Mouse (Mus musculus) neural tube, embryonic 13.5 days (tissue): ENCODE results near the gene Adgrd1. TPM values are rescaled to one million over a fixed set of nuclear protein-coding genes. Genes with fewer than 3 reads are reported as not detected.

Experiments used
- ATAC-seq: fragments of 200-750 bp; cut with Nextera tagmentation; 2 replicates; pipeline ENCODE4 v1.8.0; 2017; ENCODE audit warnings: low read depth, mild to moderate bottlenecking, moderate TSS enrichment, moderate library complexity
- H3K27ac ChIP-seq: fragments of 300-500 bp; sonication (generic); replicated peaks from 2 replicates; pipeline ENCODE4 v1.5.1; 2015; ENCODE audit warnings: moderate library complexity, mild to moderate bottlenecking, inconsistent platforms
- H3K27me3 ChIP-seq: fragments of 300-500 bp; sonication (generic); 2 replicates; pipeline ENCODE4 v1.6.1; 2015; ENCODE audit warnings: mild to moderate bottlenecking, inconsistent platforms
- H3K36me3 ChIP-seq: fragments of 300-500 bp; sonication (generic); 2 replicates; pipeline ENCODE4 v1.6.1; 2015; ENCODE audit warnings: mild to moderate bottlenecking, inconsistent platforms
- H3K4me1 ChIP-seq: fragments of 300-500 bp; sonication (generic); replicated peaks from 2 replicates; pipeline ENCODE4 v1.6.1; 2015; ENCODE audit warnings: inconsistent platforms
- H3K4me2 ChIP-seq: fragments of 300-500 bp; sonication (generic); 2 replicates; pipeline ENCODE4 v1.6.1; 2015; ENCODE audit warnings: inconsistent platforms, mild to moderate bottlenecking, moderate library complexity
- H3K4me3 ChIP-seq: fragments of 300-500 bp; sonication (generic); 2 replicates; pipeline ENCODE4 v1.5.1; 2015; ENCODE audit warnings: mild to moderate bottlenecking, inconsistent platforms
- H3K9ac ChIP-seq: fragments of 300-500 bp; sonication (generic); 2 replicates; pipeline ENCODE4 v1.6.1; 2015; ENCODE audit warnings: moderate library complexity, mild to moderate bottlenecking, inconsistent platforms
- H3K9me3 ChIP-seq: fragments of 300-500 bp; sonication (generic); 2 replicates; pipeline ENCODE4 v1.6.1; 2016; ENCODE audit warnings: inconsistent platforms
- WGBS: fragments of 180-500 bp; shearing (Covaris S2); methylation state at CpG from one replicate; pipeline ENCODE4 v1.1.7; 2015; 5-methylcytosine and 5-hydroxymethylcytosine counted together
- polyA plus RNA-seq: library from polyadenylated mRNA; unstranded; fragments of >200 nt; fragmentation: Nextera tagmentation; extraction: Ambion mirVana; gene quantifications from 2 replicates; pipeline ENCODE4 v1.2.1, GENCODE M21; 2015

Gene Adgrd1
- polyA plus RNA-seq, 1 experiment from 2014 or later: 0.38 TPM

GRCm38 (mm10) chr5:129218222-129218505, 121.6 kb downstream of the Adgrd1 start:
- Histone ChIP-seq H3K4me3 (no peak overlapping the region), H3K9ac (0 out of 2 replicates have a peak overlapping the region, but pooled peaks have one; percentile 50), H3K4me1 (peaks cover 33% of the 10 kb centered on the region), H3K27ac (peak overlapping the region; percentile 61), H3K27me3 (peaks cover 4% of the 10 kb centered on the region; the same call in 1 of the 2 replicates), H3K4me2 (peak overlapping the region; percentile 39), H3K9me3 (no peaks in the 10 kb centered on the region), H3K36me3 (no peaks in the 10 kb centered on the region)
- ATAC-seq: 0 out of 2 replicates have a peak, but pooled peaks have one; percentile 20
- 4% methylated on average over 3 of the region's 3 CpGs for WGBS

DNA sequence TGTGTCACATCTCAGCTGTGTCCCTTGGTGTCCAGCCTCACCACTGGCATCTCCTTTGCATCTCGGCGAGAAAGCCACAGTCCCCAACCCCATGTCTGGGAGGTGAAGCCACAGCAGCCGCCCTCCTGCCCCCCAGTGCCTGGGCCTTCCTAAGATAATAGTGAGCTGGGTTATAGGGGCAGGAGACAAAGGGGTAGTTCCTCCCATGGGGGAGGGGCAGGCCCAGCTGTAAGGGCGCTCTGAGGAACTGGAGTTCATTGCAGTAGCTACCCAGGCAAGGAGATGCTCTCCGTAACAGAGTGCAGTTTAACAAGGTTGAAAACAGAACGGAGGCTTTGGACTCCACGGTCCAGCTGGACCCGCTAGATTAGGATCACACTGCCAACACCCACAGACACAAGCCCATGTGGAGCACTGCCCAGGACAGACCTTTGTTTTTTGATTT, 122.0 kb downstream of the Adgrd1 start:
- no peaks in the 10 kb centered on the region for H3K9me3 ChIP-seq
- H3K4me3 ChIP-seq: no peak overlapping the region
- H3K27me3 ChIP-seq: no peaks in the 10 kb centered on the region
- H3K9ac ChIP-seq: peak overlapping the region; percentile 14; the same call in 1 of the 2 replicates
- H3K4me2 ChIP-seq: peak overlapping the region; percentile 39
- H3K27ac ChIP-seq: peak overlapping the region; percentile 61
- peaks cover 33% of the 10 kb centered on the region for H3K4me1 ChIP-seq
- WGBS: 4% methylated on average over 8 of the region's 8 CpGs
- H3K36me3 ChIP-seq: no peaks in the 10 kb centered on the region
- peak; percentile 30; the same call in 1 of the 2 replicates for ATAC-seq

DNA sequence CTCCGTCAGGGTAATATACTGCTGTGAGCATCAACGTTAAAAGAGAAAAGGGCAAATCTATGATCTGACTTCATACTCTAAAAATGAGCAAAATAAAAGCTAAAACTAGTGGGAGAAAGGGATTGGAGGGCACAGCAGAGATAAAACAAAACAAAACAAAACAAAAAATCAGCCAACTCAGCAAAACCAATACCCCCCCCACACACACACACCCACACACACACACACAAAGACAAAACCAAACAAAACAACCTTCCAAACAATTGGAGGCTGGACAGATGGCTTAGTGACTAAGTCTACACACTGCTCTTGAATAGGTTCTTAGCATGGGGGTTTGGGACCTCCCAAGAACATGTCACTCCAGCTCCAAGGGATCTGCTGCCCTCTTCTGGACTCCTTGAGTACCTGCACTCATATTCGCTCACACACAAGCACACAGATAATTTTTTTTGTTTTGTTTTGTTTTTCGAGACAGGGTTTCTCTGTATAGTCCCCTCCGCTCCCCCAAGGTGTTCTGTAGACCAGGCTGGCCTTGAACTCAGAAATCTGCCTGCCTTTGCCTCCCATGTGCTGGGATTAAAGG, 122.7 kb downstream of the Adgrd1 start:
- H3K4me2 ChIP-seq: no peak overlapping the region
- no peaks in the 10 kb centered on the region for H3K36me3 ChIP-seq
- 80% methylated on average over 5 of the region's 5 CpGs for WGBS
- H3K9me3 ChIP-seq: no peaks in the 10 kb centered on the region
- no peak overlapping the region for H3K27ac ChIP-seq
- peaks cover 31% of the 10 kb centered on the region for H3K4me1 ChIP-seq
- no peak overlapping the region for H3K4me3 ChIP-seq
- ATAC-seq: no peak
- H3K27me3 ChIP-seq: no peaks in the 10 kb centered on the region
- no peak overlapping the region for H3K9ac ChIP-seq

DNA sequence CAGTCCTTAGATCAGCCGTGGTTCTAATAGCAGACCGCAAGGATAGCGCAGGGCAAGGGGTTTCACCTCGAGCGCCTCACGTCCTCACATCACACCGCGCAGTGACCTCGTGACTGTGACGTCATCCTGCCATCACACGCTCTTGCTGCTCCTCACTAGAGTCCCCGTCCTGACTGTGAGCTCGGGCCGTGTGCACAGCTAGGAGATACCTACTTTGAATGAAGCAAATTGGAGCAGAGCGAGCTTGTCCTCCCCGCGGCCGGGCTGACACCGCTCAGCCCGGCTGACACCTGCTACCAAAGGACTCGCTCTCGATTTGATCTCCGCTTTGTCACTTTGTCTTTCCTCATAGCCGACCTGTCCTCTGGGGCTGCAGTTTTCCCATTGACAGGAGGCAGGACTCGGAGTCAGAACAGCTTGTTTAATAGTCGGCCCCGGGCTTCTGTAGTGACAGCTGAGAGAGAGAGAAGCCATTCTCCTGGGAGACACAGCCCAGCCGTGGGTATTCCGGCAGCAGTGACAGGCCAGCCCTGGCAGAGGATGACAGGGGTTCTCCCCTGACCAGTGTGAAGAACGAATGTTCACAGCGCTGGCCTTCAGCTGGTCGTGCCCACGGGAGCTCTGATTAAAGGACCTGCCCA, 129.4 kb downstream of the Adgrd1 start:
- Histone ChIP-seq H3K9me3 (no peaks in the 10 kb centered on the region), H3K36me3 (no peaks in the 10 kb centered on the region), H3K27me3 (no peaks in the 10 kb centered on the region), H3K4me3 (no peak overlapping the region), H3K9ac (no peak overlapping the region), H3K4me2 (peak overlapping the region; percentile 34), H3K4me1 (peaks cover 12% of the 10 kb centered on the region), H3K27ac (no peak overlapping the region)
- 58% methylated on average over 33 of the region's 33 CpGs for WGBS
- ATAC-seq: peak; percentile 65; the same call in 1 of the 2 replicates

DNA sequence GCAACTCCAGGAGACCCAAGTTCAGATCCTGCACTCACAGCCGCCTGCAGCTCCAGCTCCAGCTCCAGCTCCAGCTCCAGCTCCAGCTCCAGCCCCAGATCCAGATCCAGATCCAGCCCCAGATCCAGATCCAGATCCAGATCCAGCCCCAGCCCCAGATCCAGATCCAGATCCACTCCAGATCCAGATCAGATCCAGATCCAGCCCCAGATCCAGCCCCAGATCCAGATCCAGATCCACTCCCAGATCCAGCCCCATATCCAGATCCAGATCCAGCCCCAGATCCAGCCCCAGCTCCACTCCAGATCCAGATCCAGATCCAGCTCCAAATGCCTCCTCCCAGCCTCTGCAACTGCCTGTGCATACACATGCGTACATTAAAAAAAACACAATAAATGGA, 131.6 kb downstream of the Adgrd1 start:
- Histone ChIP-seq H3K36me3 (no peaks in the 10 kb centered on the region), H3K4me2 (no peak overlapping the region), H3K9me3 (no peaks in the 10 kb centered on the region), H3K4me1 (peaks cover 12% of the 10 kb centered on the region), H3K27me3 (no peaks in the 10 kb centered on the region), H3K4me3 (no peak overlapping the region), H3K9ac (no peak overlapping the region), H3K27ac (no peak overlapping the region)
- WGBS: 84% methylated on average over 2 of the region's 2 CpGs
- ATAC-seq: no peak

GRCm38 (mm10) chr5:129233301-129233700, 136.8 kb downstream of the Adgrd1 start:
- 89% methylated on average over 4 of the region's 4 CpGs for WGBS
- ATAC-seq: no peak
- H3K4me3 ChIP-seq: no peak overlapping the region
- H3K4me2 ChIP-seq: no peak overlapping the region
- H3K4me1 ChIP-seq: no peaks in the 10 kb centered on the region
- H3K36me3 ChIP-seq: no peaks in the 10 kb centered on the region
- H3K9ac ChIP-seq: no peak overlapping the region
- H3K9me3 ChIP-seq: no peaks in the 10 kb centered on the region
- H3K27me3 ChIP-seq: no peaks in the 10 kb centered on the region
- H3K27ac ChIP-seq: no peak overlapping the region

- Histone ChIP-seq H3K4me1 (no peaks in the 10 kb centered on the region), H3K4me3 (no peak overlapping the region), H3K27me3 (no peaks in the 10 kb centered on the region), H3K9ac (no peak overlapping the region), H3K9me3 (no peaks in the 10 kb centered on the region), H3K36me3 (no peaks in the 10 kb centered on the region), H3K27ac (no peak overlapping the region), H3K4me2 (no peak overlapping the region)
- no peak for ATAC-seq
- 88% methylated on average over 7 of the region's 7 CpGs for WGBS
Observed at GRCm38 (mm10) chr5:129233881-129234432, 137.4 kb downstream of the Adgrd1 start.

DNA sequence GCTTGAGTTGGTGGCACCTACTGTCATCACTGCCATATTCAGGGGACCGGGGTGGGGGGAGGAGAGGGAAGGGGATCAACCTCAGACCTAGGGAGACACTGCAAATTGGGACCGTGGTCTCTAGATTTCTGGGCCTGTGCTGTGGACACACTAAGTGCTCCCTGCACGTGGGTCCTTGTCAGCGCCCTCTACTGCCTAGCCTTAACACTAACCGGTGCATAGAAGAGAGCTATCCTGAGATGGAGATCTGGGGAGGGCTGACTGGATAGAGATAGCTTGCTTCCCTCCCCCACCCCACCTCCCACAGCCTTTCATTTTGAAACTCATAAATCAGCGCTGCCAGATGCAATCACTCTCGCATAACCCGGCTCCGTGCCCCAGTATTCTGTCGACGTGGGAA, 139.8 kb downstream of the Adgrd1 start:
- H3K9me3 ChIP-seq: no peaks in the 10 kb centered on the region
- no peaks in the 10 kb centered on the region for H3K27me3 ChIP-seq
- no peaks in the 10 kb centered on the region for H3K4me1 ChIP-seq
- no peak overlapping the region for H3K4me2 ChIP-seq
- H3K36me3 ChIP-seq: no peaks in the 10 kb centered on the region
- no peak overlapping the region for H3K9ac ChIP-seq
- no peak overlapping the region for H3K4me3 ChIP-seq
- no peak overlapping the region for H3K27ac ChIP-seq
- no peak for ATAC-seq
- 77% methylated on average over 11 of the region's 11 CpGs for WGBS

DNA sequence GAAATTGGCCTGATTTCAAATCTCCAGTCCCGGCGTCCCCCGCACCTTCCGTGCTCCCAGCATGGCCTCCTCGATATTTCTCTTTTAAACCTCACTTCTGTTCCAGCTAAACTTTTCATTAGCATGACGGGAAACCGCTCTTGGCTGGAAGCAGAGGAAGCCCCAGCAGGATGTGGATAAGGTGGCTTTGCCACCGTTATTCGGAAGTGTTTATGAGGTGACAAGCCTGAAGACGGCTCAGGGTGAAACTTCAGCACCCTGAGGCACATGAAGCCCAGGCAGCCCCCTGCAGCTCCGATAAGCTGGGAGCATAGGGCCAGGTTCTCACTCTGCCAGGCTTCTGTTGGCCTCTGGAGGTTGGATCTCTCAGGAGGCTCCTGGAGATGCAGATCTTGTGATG, 145.3 kb downstream of the Adgrd1 start:
- no peaks in the 10 kb centered on the region for H3K27me3 ChIP-seq
- peaks cover 12% of the 10 kb centered on the region; the same call in 1 of the 2 replicates for H3K4me1 ChIP-seq
- no peak overlapping the region for H3K9ac ChIP-seq
- no peaks in the 10 kb centered on the region for H3K9me3 ChIP-seq
- no peak for ATAC-seq
- 86% methylated on average over 11 of the region's 11 CpGs for WGBS
- H3K4me2 ChIP-seq: no peak overlapping the region
- H3K4me3 ChIP-seq: no peak overlapping the region
- no peak overlapping the region for H3K27ac ChIP-seq
- H3K36me3 ChIP-seq: no peaks in the 10 kb centered on the region

DNA sequence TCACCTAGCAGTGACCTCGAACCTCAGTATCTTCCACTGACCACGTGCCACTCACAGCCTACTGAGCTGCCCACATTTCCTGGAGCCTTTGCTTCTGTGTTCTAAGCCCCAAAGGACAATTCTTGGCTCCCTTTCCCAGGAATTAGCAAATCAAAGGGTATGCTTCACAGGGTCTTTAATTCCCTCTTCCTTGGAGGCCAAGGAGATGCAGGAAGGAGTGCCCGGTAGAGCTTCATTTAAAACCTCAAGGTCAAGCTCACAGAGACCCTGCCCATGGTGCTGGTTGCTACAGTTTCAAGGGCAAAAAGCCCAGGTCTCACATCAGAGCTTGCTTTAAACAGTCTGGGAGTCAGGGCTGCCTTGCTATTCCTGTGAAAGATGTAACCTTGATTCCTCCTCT, 145.7 kb downstream of the Adgrd1 start:
- no peak overlapping the region for H3K4me3 ChIP-seq
- no peaks in the 10 kb centered on the region for H3K36me3 ChIP-seq
- no peak overlapping the region for H3K27ac ChIP-seq
- no peak overlapping the region for H3K4me2 ChIP-seq
- no peak overlapping the region for H3K9ac ChIP-seq
- H3K9me3 ChIP-seq: no peaks in the 10 kb centered on the region
- no peaks in the 10 kb centered on the region for H3K27me3 ChIP-seq
- 55% methylated on average over 3 of the region's 3 CpGs for WGBS
- ATAC-seq: no peak
- peaks cover 12% of the 10 kb centered on the region; the same call in 1 of the 2 replicates for H3K4me1 ChIP-seq

DNA sequence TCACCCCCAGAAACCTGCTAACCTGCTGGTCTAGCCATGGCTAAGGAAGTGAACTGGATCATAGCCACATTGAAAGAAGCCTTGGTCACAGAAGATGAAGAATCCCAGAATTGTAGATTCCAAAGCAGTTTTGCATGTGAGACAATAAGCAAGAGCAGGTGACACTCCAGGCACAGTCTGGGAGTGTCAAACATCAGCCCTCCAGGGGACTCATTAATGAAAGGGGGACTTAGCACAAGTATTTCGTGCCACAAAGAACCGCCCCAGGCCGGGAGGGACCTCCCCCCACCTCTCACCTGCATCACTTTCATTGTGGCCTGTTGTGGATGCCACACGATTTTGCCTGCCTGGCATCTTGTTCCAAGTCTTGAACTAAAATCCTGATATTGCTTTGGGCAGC, 146.6 kb downstream of the Adgrd1 start:
- WGBS: 65% methylated on average over 4 of the region's 4 CpGs

DNA sequence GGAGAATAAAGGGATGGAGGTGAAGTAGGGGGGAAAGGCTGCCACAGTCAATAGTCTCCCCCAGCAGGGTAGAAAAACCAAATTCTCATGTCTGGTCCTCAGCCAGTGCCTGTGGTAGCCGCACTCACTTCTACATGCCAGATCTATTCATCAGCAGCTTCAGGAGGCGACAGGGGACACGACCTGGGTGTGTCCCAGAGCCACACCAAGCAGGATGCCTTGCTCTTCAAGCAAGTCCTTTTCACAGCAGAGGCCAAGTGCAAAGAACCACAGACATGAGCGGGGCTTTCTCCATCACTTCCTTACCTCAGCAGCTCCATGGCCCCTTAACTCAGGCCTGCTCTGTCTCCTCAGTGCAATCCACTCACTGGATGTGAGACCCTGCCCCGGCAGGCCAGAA, 147.8 kb downstream of the Adgrd1 start:
- Histone ChIP-seq H3K4me3 (no peak overlapping the region), H3K9me3 (no peaks in the 10 kb centered on the region), H3K36me3 (no peaks in the 10 kb centered on the region), H3K4me1 (peaks cover 12% of the 10 kb centered on the region; the same call in 1 of the 2 replicates), H3K27me3 (no peaks in the 10 kb centered on the region), H3K4me2 (no peak overlapping the region), H3K27ac (no peak overlapping the region), H3K9ac (no peak overlapping the region)
- ATAC-seq: no peak
- 67% methylated on average over 5 of the region's 5 CpGs for WGBS

More for the DNA sequence above, 146.6 kb downstream of the Adgrd1 start:
- H3K36me3 ChIP-seq: no peaks in the 10 kb centered on the region
- H3K27ac ChIP-seq: no peak overlapping the region
- H3K9ac ChIP-seq: no peak overlapping the region
- ATAC-seq: no peak
- H3K27me3 ChIP-seq: no peaks in the 10 kb centered on the region
- H3K9me3 ChIP-seq: no peaks in the 10 kb centered on the region
- H3K4me1 ChIP-seq: peaks cover 12% of the 10 kb centered on the region; the same call in 1 of the 2 replicates
- no peak overlapping the region for H3K4me2 ChIP-seq
- H3K4me3 ChIP-seq: no peak overlapping the region
